Mouse (Mus musculus): Measurements from ENCODE around the gene Gm13889. TPM values are rescaled to one million over a fixed set of nuclear protein-coding genes. Genes with fewer than 3 reads are reported as not detected.

Gene Gm13889
- polyA plus RNA-seq, 1 experiment from 2014 or later, result 5.2 TPM

- Histone ChIP-seq H3K4me3 (ENCODE audit: low read depth, low read length) (peak overlapping the region; percentile 32), H3K27me3 (ENCODE audit: insufficient read depth, low read length) (no peaks in the 10 kb centered on the region), H3K27ac (ENCODE audit: low read depth) (no peak overlapping the region), H3K9me3 (ENCODE audit: low read length) (no peaks in the 10 kb centered on the region), H3K36me3 (replicated peaks; ENCODE audit: insufficient read depth, low read length) (peaks cover 18% of the 10 kb centered on the region), H3K9ac (replicated peaks) (no peak overlapping the region; the same call in 1 of the 2 replicates), H3K4me1 (ENCODE audit: insufficient read depth) (peaks cover 7% of the 10 kb centered on the region), H3K4me2 (ENCODE audit: low read depth, low read length) (peak overlapping the region; percentile 68)
- TF ChIP-seq EP300 (IDR thresholded peaks at IDR 0.05; ENCODE audit: low read depth) (no peak), CTCF (IDR thresholded peaks at IDR 0.05; ENCODE audit: low read depth) (peak; percentile 34)
- WGBS (ENCODE audit: insufficient replicate concordance), result 4% methylated on average over 36 of the region's 37 CpGs
- peak; percentile 49 for DNase-seq
- ATAC-seq, result peak; percentile 69
These were observed 19.6 kb upstream of the Gm13889 start for GRCm38 (mm10) chr2:93976436-93977252.

GRCm38 (mm10) chr2:93975526-93976435 lies 18.8 kb upstream of the Gm13889 start:
- H3K36me3 ChIP-seq (replicated peaks; ENCODE audit: insufficient read depth, low read length), result peaks cover 10% of the 10 kb centered on the region; the same call in 1 of the 2 replicates
- ATAC-seq (peak; percentile 11; the same call in 1 of the 2 replicates), DNase-seq (no peak)
- no peak overlapping the region for H3K9ac ChIP-seq (replicated peaks)
- TF ChIP-seq CTCF (IDR thresholded peaks at IDR 0.05; ENCODE audit: low read depth), result no peak
- TF ChIP-seq EP300 (IDR thresholded peaks at IDR 0.05; ENCODE audit: low read depth), result no peak
- peak overlapping the region; percentile 32 for H3K4me3 ChIP-seq (ENCODE audit: low read depth, low read length)
- H3K27me3 ChIP-seq (ENCODE audit: insufficient read depth, low read length), result no peaks in the 10 kb centered on the region
- H3K9me3 ChIP-seq (ENCODE audit: low read length), result no peaks in the 10 kb centered on the region
- peak overlapping the region; percentile 68 for H3K4me2 ChIP-seq (ENCODE audit: low read depth, low read length)
- WGBS (ENCODE audit: insufficient replicate concordance), result 39% methylated on average over 21 of the region's 21 CpGs
- peaks cover 7% of the 10 kb centered on the region for H3K4me1 ChIP-seq (ENCODE audit: insufficient read depth)
- no peak overlapping the region for H3K27ac ChIP-seq (ENCODE audit: low read depth)

DNA sequence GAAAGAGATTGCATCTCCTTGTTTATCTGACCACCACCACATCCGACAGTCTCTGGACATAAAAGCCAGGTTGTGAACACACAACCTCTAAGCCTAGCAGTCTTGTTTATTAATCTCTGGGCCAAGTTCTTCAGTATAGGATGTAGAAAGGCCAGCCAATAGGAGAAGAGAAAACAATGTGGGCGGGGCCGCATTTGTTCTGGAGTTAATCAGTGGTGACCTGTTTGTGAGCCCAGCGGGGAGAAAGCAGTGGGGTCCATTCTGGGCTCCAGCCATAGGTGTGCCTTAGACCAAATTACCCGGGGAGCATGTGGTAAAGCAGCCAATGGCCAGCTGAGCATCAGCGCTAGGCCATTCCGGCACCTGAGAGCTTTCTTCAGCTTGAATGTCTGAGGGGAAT lies 18.0 kb upstream of the Gm13889 start:
- H3K4me1 ChIP-seq (ENCODE audit: insufficient read depth), result peaks cover 7% of the 10 kb centered on the region
- H3K27ac ChIP-seq (ENCODE audit: low read depth), result no peak overlapping the region
- DNase-seq, result no peak
- H3K27me3 ChIP-seq (ENCODE audit: insufficient read depth, low read length), result no peaks in the 10 kb centered on the region
- no peaks in the 10 kb centered on the region for H3K9me3 ChIP-seq (ENCODE audit: low read length)
- peaks cover 7% of the 10 kb centered on the region; the same call in 1 of the 2 replicates for H3K36me3 ChIP-seq (replicated peaks; ENCODE audit: insufficient read depth, low read length)
- ATAC-seq, result no peak
- TF ChIP-seq CTCF (IDR thresholded peaks at IDR 0.05; ENCODE audit: low read depth), result no peak
- TF ChIP-seq EP300 (IDR thresholded peaks at IDR 0.05; ENCODE audit: low read depth), result no peak
- no peak overlapping the region for H3K4me3 ChIP-seq (ENCODE audit: low read depth, low read length)
- H3K9ac ChIP-seq (replicated peaks), result no peak overlapping the region
- 48% methylated on average over 7 of the region's 7 CpGs for WGBS (ENCODE audit: insufficient replicate concordance)
- no peak overlapping the region for H3K4me2 ChIP-seq (ENCODE audit: low read depth, low read length)

- 68% methylated on average over 3 of the region's 3 CpGs for WGBS (ENCODE audit: insufficient replicate concordance)
- ATAC-seq (no peak), DNase-seq (no peak)
- Histone ChIP-seq H3K4me1 (ENCODE audit: insufficient read depth) (peaks cover 6% of the 10 kb centered on the region), H3K36me3 (replicated peaks; ENCODE audit: insufficient read depth, low read length) (no peaks in the 10 kb centered on the region), H3K9me3 (ENCODE audit: low read length) (no peaks in the 10 kb centered on the region), H3K9ac (replicated peaks) (no peak overlapping the region), H3K27me3 (ENCODE audit: insufficient read depth, low read length) (no peaks in the 10 kb centered on the region), H3K27ac (ENCODE audit: low read depth) (no peak overlapping the region), H3K4me3 (ENCODE audit: low read depth, low read length) (no peak overlapping the region), H3K4me2 (ENCODE audit: low read depth, low read length) (no peak overlapping the region)
- TF ChIP-seq EP300 (IDR thresholded peaks at IDR 0.05; ENCODE audit: low read depth), result no peak
- TF ChIP-seq CTCF (IDR thresholded peaks at IDR 0.05; ENCODE audit: low read depth), result no peak
These were observed 14.6 kb upstream of the Gm13889 start for GRCm38 (mm10) chr2:93971647-93972046.

GRCm38 (mm10) chr2:93964494-93965160 lies 7.6 kb upstream of the Gm13889 start:
- Histone ChIP-seq H3K9ac (replicated peaks) (no peak overlapping the region), H3K4me2 (ENCODE audit: low read depth, low read length) (no peak overlapping the region), H3K4me1 (ENCODE audit: insufficient read depth) (no peaks in the 10 kb centered on the region), H3K9me3 (ENCODE audit: low read length) (no peaks in the 10 kb centered on the region), H3K27me3 (ENCODE audit: insufficient read depth, low read length) (no peaks in the 10 kb centered on the region), H3K4me3 (ENCODE audit: low read depth, low read length) (no peak overlapping the region), H3K27ac (ENCODE audit: low read depth) (no peak overlapping the region), H3K36me3 (replicated peaks; ENCODE audit: insufficient read depth, low read length) (no peaks in the 10 kb centered on the region)
- ATAC-seq (no peak), DNase-seq (no peak)
- TF ChIP-seq EP300 (IDR thresholded peaks at IDR 0.05; ENCODE audit: low read depth) (no peak), CTCF (IDR thresholded peaks at IDR 0.05; ENCODE audit: low read depth) (no peak)
- 56% methylated on average over 7 of the region's 7 CpGs for WGBS (ENCODE audit: insufficient replicate concordance)

Data from liver, postnatal 0 days (tissue).